Mouse (Mus musculus) right cerebral cortex, postnatal 25 days (tissue): ENCODE data around the gene Gss.
A peak's percentile ranks its signal among the peaks of the same experiment; 100 is the strongest.

Experiments
- DNase-seq: peaks from one replicate; pipeline ENCODE4 v3.0.0; 2022

The Gss gene

DNA sequence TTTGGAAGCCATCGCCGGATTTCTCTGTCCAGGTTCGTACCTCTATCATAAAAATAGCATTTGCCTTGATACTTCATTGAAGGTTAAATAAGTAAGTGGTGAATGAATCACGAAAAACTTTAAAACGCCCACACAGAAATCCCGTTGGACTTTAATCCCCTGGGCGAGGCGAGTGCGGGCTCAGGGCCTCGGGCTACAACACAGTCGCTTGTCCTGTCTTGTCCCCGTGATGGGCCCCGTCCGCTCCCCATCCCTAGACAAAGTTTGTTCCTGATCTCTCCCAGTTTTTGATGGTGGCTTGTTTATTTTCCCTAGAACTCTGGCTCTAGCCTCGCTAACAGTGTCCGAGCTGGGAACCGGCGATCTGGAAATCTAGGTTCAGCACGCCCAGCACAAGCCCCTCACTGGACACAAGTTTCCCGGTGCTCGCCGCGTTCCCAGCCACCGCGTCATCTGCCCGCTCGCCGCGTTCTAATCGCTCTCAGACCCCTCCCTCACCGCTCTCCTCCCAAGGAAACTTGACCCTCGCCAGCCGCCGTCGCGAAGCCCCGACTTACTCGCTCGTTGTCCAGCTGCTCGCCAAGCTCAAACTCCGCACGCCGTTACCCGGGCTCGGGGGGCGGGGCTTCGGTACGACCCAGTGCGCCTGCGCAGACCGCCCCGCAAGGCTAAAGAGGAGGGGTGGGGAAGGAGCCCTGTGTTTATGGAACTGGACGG, at the start of gene Gss:
Gene Gss (minus strand): TSS at position 674 of the 717 bp plus-strand sequence.
- peak; percentile 97 for DNase-seq

DNA sequence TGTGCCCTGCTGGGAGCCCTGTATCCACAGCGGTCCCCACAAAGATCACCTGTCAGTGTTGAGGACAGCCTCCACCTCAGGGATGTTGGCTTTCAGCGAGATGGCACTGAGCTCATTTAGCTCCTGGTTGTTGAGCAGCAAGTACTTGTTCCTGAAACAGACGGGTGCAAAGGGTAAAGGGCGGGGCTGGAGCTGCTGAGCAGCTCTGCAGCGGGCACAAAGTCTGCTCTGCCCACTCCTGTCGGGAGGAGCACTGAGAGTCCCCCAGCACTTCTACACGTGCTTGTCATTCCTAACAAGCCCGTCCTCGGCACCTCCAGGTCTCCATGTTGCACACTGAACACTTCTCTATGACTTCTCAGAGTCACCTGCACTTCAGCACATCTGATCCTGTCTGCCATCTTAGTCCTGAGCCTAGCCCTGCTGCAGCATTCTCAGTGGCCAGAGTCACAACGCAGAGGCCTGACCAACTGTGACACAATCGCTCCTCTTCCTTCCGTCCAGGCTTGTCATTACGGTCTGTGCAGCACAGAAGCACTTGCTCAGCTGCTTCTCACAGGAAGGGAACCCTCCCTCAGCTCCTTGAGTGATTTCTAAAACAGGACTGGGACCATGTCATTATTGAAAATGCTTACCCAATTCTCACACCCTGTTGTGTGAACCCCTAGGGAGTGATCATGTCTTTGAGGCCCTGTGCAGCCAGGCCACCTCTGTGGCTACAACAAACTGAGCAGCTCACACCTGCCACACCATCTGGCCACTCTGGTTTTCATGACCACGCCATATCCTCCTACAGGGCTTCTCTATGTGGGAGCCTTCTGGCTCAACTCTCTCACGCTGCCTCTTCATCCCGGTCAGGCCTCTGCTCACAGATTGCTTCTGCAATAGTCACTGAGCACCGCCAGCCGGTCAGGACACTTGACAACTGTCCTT, 49.2 kb upstream of the Gss start:
- no peak for DNase-seq

DNA sequence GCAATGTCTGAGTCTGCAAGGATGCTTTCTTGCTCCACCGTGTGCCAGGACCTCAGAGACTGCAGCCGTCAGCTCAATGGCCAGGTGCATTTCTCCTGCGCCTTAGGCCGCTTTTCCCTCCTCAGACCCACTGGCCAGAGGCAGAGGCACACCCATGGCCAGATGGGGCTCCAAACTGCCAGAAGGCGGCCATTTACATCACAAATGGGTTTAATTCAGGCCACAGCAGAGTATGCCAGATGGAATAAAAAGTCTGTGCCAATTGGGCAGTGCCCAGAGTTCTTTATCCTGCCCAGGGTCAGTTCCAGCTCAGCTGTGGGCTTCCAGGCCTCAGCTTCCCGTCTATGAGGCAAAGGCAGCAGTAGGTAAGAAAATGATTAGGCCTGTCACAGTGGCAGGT, 48.0 kb upstream of the Gss start:
- DNase-seq = no peak

DNA sequence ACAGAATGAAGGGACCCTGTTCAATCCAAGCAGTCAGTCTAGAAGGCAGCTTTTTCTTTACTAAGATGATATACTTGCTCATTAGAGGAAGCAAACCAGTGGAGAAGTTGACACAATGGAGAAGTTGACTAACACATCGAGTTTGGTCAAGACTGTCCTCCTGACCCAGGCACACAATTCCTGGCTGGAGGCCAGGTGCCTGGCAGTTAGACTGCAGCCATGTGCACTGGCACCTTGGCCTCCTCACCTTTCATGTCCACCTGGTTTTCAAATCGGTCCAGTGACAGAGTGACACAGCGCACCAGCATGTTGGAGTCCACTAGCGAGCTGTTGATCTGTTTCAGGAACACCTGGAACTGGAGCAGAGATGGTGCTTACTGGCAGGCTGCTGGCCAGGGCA, 44.8 kb upstream of the Gss start:
- DNase-seq = no peak

DNA sequence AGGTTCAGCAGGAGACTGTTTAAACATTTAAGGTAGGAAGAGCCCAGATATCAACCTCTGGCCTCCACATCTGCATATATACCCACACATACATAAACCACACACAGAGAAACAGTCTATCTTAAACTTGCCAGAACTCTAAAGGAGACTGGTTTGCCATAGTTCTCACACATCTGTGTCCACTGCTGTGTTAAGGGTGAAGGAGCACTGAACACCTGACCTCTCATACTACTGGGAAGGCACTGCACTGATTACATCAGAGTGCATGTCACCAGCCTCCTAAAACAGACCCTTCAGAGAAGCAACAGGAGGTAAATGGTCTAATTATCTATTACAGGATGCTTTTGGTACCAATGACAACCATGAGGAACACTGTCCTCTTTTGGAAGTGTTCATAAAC, 44.3 kb upstream of the Gss start:
- no peak for DNase-seq

DNA sequence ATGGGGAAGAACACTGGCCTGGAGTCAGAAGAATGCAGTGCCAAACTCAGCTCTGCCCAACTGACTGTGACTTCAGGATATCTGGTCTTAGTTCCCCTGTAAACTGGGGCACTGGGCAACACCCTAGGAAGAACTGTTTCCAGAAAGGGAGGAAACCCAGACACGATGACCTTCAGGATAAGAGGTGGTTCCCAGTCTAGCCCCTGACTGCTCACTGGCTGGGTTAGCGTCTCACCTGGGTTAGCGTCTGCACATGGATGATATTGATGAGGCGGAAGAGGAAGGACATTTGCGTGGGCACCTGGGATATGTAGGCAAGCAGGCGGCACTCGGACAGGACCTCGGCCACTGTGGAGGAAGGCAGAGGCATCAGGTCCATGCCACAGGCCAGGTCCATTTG, 43.4 kb upstream of the Gss start:
- DNase-seq = no peak

DNA sequence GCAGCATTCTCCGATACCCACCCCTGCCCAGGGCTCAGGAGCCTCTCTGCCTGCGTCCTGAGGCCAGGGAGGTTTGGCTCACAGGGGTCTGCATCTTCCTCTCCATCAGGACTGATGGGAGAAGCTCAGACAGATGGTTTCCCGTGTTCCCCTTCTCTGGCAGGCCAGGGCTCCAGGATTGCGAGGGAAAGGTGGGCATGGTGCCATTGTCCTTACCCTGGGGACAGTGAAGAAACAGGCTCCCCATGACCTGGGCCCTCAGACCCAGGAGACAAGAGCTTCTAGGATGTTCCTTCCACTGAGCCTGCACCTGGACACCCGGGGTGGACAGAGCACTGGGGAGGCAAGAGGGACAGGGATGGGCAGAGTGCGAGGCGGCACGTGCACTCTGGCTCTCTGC, 42.0 kb upstream of the Gss start:
- DNase-seq = no peak

DNA sequence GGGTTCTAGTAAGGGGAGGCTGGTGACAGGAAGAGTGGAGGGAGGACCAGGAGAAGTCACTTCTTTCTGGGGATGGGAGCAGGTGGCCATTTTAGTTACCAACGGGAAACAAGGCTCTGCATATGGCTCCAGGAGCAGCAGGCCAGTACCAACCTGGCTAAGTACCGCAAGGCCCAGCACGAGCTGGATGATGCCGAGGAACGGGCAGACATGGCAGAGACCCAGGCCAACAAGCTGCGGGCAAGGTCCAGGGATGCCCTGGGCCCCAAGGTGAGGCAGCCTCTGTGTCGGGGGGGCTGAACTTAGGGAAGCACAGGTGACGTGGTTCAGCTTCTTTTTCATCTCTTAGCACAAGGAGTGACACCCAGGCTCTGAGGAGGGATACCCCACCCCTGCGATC, 41.1 kb upstream of the Gss start:
- no peak for DNase-seq

DNA sequence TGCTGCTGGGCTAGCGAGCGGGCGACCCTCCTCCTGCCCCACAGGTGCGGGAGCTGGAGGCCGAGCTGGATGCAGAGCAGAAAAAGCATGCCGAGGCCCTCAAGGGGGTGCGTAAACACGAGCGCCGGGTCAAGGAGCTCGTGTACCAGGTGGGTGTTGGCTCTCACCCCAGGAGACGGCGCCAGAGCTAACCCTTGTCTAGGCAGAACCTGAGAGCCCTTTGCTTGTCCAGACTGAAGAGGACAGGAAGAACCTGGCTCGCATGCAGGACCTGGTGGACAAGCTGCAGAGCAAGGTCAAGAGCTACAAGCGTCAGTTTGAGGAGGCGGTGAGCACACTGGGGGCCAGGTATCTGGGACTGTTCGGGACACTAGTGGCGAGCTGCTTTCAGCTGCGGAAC, 40.5 kb upstream of the Gss start:
- no peak for DNase-seq

DNA sequence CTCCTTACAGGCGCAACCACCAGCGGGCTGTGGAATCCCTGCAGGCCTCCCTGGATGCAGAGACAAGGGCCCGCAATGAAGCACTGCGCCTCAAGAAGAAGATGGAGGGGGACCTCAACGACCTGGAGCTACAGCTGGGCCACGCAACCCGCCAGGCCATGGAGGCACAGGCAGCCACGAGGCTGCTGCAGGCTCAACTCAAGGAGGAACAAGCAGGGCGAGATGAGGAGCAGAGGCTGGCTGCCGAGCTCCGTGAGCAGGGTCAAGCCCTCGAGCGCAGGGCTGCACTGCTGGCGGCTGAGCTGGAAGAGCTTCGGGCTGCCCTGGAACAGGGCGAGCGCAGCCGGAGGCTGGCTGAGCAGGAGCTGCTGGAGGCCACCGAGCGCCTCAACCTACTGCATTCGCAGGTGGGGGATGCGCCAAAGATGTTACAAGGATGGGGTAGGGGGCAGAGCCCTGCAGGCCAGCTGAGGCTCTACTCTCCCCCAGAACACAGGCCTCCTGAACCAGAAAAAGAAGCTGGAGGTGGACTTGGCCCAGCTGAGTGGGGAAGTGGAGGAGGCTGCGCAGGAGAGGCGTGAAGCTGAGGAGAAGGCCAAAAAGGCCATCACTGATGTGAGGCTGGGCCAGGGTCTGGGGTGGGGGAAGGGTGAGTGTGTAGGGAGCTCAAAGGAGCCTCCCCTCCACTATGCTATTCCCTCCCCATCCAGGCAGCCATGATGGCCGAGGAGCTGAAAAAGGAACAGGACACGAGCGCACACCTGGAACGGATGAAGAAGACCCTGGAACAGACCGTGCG, 39.7 kb upstream of the Gss start:
- DNase-seq = no peak

DNA sequence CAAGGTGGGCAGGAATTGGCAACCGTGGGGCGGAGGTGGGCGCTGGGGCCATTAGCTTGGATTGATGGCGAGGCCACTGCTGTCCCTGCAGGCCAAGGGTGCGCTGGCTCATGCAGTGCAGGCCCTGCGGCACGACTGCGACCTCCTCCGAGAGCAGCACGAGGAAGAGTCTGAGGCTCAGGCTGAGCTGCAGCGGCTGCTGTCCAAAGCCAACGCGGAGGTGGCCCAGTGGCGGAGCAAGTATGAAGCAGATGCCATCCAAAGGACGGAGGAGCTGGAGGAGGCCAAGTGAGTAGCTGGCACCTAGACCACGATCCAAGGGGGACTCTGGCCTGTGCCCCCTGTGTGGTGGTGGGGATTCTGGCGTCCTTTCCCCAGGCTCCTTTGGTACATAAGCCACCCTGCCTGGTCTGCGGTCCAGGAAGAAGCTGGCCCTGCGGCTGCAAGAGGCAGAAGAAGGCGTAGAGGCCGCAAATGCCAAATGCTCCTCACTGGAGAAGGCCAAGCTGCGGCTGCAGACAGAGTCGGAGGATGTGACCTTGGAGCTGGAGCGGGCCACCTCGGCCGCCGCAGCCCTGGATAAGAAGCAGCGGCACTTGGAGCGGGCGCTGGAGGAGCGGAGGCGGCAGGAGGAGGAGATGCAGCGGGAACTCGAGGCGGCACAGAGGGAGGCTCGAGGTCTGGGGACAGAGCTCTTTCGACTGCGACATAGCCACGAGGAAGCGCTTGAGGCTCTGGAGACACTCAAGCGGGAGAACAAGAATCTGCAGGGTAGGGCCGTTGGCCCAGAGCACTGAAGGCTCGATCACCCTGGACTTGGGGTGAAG, 38.2 kb upstream of the Gss start:
- DNase-seq = no peak

DNA sequence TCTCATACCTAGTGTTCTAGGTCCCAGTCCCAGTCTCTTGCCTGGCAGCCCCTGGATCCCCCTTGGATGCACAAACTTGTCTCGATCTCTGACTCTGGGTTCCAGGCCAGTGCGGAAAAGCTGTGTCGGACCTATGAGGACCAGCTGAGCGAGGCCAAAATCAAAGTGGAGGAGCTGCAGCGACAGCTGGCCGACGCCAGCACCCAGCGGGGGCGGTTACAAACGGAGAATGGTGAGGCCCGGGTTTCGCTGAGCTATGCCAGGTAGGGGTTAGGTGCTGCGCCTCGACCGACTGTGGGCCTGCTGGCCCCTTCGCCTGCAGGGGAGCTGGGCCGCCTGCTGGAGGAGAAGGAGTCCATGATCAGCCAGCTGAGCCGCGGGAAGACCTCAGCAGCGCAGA, 37.5 kb upstream of the Gss start:
- no peak for DNase-seq

DNA sequence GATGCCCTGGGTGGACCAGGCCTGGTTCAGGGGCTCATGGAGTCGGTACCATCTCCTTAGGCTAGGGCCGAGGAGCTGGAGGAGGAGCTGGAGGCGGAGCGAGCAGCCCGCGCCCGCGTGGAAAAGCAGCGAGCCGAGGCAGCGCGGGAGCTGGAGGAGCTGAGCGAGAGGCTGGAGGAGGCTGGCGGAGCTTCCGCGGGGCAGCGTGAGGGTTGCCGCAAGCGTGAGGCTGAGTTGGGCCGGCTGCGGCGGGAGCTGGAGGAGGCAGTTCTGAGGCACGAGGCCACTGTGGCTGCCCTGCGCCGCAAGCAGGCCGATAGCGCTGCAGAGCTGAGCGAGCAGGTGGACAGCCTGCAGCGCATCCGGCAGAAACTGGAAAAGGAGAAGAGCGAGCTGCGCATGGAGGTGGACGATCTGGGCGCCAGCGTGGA, 36.6 kb upstream of the Gss start:
- peak; percentile 83 for DNase-seq

DNA sequence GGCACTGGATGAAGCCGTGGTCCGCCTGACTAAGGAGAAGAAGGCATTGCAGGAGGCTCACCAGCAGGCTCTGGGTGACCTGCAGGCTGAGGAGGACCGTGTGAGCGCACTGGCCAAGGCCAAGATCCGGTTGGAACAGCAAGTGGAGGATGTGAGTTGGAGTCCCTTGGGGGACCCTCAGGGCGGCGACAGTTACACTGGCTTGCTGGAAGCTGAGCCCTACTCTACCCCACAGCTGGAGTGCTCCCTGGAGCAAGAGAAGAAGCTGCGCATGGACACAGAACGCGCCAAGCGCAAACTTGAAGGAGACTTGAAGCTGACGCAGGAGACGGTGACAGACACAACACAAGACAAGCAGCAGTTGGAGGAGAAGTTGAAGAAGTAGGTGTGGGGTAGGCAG, 35.9 kb upstream of the Gss start:
- no peak for DNase-seq

DNA sequence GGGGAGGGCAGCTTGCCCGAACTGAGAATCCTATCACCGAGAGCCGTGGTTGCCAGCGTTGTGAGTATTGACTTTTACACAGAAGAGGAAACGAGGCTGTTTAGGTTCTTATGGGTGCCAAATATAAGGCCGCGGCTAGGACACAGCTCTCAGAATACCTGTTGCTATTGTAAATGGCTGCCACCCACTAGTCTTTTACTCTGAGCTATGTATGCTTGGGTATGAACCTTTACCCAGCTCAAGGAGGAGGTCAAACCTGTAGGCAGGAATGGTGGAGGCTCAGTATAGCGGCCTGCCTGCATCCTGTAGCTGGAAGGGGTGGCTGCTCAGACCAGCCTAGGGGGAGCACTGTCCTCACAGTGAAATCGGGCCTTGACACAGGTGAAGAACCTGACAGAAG, 35.5 kb upstream of the Gss start:
- DNase-seq = no peak

DNA sequence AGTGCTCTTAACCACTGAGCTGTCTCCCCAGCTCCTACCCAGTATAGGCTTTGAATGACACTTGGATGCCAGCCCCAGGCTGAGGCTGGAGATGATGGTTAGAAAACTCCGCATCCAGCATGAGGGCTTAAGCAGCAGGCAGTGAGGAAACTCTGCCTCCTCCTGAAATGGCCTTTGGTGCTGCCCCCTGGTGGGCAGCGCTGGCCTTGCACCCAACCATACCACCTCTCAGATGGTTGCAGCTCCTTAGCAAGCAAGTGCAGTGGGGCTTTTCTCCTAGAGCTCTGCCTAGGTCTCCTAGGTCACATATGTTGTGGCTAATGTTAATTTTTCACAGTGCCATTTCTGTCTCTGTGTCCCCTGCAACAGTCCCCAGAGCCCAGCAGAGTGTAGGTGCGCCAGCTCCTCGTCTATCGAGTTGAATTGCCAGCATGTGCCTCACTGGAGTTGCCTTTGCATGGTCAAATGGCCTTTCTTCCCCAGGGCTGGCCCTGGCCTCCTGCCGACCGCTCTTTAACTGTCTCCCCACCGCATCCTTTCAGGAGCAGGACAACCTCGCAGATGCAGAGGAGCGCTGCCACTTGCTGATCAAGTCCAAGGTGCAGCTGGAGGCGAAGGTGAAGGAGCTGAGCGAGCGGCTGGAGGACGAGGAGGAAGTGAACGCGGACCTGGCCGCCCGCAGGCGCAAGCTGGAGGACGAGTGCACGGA, 34.6 kb upstream of the Gss start:
- DNase-seq = peak; percentile 62

DNA sequence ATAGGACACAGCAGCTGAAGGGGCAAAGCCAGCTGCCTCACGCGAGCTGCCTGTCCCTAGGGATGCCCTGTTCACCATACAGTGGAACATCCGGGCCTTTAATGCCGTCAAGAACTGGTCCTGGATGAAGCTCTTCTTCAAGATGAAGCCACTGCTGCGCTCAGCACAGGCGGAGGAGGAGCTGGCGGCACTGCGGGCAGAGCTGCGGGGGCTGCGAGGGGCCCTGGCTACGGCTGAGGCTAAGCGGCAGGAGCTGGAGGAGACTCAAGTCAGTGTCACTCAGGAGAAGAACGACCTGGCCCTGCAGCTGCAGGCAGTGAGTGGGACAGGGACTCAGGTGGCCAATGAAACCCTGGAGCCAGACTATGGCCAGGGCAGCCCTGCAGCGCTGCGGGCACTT, 33.7 kb upstream of the Gss start:
- no peak for DNase-seq

DNA sequence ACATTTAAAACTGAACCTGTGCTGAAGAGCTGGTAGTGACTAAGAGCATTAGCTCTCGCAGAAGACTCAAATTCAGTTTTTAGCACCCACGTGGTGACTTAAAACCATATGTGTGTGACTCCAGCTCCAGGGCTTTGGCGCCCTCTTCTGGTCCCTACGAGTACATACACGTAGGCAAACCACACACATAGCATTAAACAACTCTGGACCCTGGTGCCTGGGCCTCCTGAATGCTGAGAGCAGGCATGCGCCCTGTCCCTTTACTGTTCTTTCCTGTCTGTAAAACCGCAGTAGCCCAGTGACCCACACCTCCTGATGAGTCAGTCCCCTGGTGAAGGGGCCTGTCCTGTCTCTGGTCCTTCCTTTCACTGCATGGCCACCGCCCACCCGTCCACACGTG, 32.1 kb upstream of the Gss start:
- no peak for DNase-seq

DNA sequence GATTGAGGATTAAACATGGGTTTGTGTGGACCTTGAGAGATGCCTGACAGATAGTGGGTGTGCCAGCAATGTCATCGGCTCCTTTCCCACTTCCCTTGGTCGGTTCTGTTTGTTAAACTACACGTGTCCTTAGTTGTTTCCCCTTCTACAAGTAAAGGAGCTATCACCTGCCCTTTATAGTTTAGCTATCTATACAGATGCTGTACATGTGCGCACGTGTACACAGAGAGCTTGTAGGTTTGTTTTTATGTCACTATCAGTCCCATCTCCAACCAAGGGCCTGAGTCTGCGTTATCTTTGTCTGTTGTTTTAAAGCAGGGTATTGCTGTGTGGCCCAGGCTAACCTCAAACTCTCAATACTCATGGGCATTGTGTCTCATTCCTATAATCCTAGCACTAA, 31.4 kb upstream of the Gss start:
- no peak for DNase-seq

DNA sequence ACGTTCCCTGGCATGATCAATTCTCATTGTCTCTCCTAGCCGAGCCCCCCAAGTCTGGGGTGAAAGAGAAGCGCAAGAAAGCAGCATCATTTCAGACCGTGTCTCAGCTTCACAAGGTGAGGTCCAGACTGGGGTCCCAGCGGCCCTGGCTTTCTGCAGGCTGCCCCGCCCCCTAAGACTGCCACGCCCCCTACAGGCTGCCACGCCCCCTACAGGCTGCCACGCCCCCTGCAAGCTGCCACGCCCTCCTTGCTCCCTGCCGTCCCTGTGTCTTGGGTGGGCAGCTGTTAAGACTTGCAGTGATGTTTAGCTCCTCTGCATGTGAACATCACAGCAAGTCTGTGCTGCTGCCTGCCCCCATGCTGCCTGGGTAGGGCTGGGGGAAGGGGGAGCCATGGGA, 30.0 kb upstream of the Gss start:
- no peak for DNase-seq

DNA sequence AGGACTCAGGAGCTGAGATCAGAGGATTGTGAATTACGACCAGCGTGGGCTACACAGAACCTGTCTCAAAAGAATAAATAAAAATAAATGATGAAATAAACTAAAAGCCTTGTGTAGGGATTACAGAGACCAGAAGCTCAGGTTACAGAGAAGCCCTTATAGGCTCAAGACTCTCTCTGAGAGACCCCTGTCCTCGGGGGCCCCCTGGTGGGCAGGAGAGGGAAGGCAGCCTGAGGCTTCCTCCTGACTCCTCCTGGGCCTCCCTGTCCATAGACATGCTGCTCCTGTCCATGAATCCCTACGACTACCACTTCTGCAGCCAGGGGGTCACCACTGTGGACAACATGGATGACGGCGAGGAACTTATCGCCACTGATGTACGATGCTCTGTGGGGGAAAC, 27.2 kb upstream of the Gss start:
- DNase-seq = peak; percentile 82

DNA sequence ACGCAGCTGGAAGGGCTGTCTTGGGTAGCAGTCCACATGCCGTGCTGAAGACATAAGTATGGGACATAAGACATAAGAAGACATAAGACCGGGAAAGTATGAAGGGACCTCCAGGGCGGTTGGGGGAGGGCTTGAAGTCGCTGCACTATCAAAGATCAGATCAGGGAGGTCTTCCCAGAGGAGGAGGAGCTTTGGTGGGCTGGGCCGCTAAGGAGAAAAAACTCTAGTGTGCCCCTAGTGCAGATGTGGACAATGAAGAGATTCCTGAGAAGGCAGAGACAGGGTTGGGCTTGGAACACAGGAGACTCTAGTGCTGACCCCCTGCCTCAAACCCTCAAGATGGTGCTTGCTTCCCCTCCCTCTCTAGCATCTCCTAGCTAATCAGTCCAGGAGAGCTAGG, 24.4 kb upstream of the Gss start:
- DNase-seq = no peak
